Mouse (Mus musculus) layer of hippocampus, adult 9-10 months (tissue): ENCODE data around the gene Itpa.
"Not testable (repeated sequence)": the region's sequence is repeated elsewhere in the genome, so short reads cannot be mapped to it uniquely, and the experiment has no call there.

Source experiments
- DNase-seq: peaks from one replicate; pipeline ENCODE4 v3.0.0; 2022; ENCODE audit warnings: low spot score

Itpa gene

DNA sequence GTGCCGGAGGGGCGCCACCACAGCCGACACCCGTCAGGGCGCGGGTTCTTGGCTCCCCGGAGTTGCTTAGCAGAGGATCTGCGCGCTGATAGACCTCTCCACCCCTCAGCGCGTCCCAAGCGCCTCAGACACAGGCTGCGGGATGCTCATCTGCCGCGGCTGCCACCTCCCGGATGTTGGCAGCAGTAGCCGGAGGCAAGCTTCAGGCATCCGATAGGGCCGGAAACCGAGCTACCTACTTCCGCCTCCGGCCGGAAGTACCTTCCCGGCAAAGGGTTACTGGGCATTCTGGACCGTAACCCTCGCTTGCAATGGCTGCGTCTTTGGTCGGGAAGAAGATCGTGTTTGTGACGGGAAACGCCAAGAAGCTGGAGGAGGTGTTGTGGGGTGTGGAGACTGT is at the start of gene Itpa:
Itpa (plus strand) TSS at position 52 of the 400 bp plus-strand sequence.
- DNase-seq: peak; percentile 40

DNA sequence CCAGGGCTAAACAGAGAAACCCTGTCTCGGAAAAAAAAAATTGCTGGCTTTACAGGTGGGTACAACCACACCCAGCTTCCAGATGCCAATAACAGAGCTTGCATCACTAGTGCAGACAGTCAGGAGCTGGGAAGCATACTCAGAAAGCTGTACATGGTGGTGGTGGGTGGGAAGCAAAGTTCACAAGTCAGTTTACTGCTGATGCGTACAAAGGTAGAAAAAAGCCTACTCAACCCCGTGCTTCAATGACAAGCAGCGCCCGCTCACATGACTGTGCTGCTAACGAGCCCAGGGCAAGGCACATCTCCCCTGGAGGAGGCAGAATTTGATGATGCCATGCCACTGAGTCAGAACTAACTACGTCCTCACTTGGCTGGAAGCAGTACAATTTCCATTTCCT is 48.4 kb upstream of the Itpa start:
- no peak for DNase-seq

DNA sequence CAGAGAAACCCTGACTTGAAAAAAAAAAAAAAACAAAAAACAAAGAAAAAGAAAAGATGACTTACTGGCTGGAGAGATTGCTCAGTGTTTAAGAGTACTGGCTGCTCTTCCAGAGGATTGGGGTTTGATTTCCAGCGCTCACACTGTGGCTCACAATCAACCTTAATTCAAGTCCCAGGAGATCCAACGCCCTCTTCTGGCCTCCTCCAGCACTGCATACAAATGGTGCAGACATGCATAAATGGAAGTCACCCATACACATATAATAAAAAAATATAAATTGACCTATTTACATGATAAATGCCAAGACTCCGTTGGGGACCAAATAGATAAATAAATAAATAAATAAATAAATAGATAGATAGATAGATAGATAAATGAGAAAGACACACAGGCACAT is 39.0 kb upstream of the Itpa start:
- DNase-seq: no peak

DNA sequence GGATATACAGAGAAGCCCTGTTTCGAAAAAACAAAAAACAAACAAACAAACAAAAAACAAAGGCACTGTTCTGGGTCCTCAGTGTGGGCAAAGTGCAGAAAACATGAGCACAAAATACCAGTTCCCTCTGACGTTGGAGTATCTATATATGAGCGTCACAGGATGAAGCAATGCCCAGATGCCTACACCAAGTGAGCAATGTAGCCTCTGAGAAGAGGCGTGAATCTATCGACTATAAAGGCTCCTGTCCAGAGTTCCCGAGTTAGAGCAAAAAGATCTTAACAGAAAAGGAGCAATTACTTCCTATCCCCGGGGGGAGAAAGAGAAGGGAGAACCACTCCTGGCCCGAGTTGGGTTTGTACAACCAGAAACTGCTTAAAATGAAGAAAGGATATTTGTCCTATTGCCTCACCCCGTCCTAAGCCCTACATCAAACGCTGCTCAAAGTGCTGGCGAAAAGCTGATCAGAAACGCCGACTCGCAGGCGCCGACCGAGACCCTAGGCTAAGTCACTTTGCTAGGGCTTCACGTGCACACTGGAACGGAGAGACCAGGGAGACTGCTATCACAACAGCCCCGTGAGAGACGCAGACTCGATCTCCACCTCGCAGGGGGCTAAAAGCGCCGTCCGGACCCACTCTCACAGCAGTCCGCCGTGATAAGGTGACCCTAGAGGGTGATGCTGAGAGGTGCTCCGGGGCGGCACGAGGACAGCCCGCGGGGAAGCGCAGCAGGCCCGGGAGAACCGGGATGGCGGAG is 38.2 kb upstream of the Itpa start:
- DNase-seq: no peak

DNA sequence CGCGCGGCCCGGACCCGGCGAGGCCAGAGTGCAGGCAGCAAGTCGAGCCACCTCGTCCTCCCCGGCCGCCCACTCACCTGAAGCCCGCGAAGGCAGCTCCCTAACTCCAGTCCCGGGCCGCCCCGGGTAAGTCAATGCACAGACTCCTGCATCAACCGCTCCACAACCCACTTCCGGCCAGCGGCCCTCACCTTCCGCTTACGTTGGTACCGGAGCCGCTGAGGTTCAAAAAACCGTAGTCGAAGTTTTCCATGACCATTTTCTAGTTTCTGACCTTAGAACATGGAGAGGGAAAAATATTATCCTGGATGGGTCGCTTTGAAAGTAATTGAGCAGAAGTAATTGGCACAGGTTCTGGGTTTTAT is 37.6 kb upstream of the Itpa start, which contains the start of the genes Fastkd5 and Ubox5:
Fastkd5 (minus strand) TSS at position 189 of the 365 bp plus-strand sequence.
Ubox5 (minus strand) TSS at position 200 of the 365 bp plus-strand sequence.
- peak; percentile 86 for DNase-seq

DNA sequence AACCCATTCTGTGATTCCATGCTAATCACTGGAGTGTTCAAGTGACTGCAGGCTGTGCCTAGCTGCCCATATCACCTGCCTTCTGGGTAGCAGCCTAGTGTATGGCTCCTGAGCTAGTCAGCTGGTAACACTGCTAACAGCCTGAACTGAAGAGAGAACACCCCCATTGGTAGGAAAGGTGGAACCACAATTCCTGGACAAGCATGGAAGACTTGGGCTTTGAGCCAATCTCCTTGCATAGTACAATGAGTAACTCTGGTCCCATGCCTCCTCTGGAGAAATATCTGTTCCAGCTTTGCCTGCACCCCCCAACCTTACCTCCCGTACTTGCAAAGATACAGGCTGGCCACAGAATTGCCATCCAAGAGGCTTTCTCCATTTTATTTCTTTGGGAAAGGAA is 35.0 kb upstream of the Itpa start:
- DNase-seq: no peak

DNA sequence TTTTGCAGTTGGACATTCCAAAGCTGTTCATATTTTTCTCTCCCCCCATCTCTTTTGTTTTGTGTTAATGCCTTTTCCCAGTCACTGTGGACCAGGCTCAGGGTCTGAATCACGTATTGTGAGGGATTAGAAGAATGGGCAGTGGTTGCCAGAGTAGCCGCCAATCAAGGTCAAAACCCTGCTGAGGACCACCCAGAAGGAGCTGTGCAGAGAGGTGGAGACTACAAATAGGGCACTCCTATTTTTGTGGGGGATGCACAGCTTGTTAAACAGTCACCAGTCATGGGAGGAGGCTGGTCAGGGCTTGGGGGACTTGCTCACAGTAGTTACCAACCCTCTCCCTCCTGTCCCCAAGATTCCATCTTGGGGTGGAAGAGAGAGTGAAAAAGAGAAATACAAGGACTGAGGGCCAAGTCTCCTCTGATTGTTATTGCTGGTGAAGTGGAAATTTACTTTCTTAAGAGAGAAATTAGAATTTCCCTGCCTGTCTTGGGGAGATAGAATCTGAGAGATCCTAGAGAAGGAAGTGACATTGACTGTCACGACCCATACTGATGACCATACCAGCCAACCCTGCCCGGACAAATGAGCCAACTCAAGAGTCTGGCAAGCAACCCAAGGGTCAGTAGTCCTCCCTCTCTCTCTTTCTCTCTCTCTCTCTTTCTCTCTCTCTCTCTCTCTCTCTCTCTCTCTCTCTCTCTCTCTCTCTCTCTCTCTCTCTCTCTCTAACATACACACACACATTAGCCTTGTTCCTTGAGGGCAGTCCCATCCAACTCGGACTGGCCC is 34.3 kb upstream of the Itpa start:
- no peak for DNase-seq

DNA sequence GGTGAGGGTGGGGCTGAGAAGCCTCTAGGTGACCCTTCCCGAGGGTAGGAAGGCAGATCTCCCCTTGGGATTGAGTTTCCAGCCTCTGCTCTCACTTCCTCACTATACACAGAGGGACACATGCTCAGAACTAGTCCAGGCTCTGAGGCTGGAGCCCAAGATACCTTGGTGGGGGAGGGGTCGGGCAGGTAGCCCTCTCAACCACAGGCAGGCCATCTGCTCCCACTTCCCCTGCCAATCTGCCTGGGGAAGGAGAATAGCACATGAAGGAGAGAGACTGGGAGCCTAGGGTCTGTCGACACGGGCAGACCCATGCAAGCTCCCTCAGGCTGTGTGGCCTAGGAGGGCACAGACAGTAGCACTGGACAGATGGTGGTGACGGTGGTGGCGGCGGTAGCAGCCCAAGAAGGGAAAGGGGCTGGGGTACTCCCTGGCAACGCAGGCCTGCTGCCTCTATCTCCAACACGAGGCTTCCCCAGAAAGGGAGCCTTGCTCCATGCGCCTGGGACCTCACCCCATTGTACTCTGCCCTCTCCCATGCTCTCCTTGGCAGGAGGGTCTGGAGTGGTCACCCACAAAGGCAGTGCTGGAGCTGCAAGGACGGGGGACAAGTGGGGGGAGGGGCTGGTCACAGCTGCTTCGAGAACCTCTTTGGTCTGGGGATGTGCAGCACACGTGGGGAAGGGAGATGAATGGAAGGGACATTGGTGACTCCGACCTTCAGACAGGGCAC is 33.2 kb upstream of the Itpa start:
- DNase-seq: no peak

DNA sequence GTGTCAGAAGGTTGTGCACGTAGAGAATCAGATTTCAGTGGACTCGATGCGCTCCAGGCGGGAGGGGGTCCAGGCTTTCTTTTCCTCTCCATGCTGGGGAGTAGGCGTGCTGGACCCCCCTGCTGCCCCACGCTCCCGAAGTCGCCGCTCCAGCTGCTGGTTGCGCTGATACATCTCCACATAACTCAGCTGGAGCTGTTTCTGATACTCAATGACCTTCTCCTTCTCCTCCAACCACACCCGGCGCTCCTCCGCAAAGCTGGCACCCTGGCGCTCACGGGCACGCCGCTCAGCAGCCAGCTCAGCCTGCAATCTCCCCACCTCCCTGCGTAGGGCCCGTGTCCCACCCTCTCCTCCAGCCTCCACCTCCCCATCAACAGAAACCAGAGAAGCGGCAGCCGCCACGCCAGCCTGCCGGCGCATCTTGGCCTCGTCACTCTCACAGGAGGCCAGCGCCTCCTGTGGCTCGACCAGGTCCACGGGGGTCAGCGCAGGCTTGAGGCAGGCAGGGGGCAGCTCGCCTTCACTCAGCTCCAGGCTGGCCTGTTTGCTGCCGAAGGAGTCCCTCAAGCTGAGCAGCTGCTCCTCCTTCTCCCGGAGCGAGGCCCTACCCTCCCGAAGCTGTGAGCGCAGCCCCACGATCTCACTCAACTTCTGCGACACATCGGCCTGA is 32.5 kb upstream of the Itpa start:
- DNase-seq: no peak

DNA sequence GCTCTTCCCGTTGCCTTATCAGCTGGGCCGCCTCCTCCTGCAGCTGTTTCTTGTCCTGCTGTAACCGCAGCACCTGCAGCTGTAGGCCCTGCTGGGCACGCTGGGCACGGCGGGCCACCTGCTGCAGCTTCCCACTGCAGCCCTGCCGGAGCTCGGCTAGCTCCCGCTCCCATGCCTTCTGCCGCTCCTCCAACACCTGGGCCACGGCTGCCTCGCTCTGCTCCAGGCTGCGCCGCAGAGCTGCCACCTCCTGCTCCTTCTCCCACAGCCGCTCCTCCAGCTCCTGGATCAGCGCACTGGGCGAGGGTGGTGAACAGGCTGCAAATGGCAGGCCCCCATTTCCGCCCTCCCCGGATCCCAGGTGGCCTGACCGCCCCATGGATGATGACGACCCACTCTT is 31.6 kb upstream of the Itpa start:
- DNase-seq: no peak

DNA sequence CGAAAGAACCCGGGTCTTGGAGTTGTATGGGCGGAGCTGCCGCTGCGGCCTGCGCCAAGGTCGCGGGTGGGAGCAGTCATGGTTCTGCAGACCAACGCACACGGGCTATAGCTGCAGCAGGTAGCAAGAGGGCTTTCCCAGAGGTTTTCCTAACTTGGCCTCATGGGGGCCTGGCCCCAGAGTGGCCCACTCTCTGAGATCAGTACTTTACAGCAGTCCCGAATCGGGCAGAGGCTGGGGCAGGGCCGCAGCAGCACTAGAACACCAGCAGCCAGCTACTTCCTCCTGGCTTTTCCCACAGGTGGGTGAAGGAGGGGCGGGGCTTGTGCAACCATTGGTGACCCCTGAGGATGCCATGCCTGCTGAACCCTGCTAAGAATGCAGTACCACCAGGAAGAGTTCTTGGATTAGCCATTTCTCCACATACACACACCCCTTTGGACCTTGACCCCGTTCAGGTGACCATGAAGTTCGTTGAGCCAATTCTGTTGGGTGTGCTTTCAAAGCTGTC is 29.3 kb upstream of the Itpa start:
- no peak for DNase-seq

DNA sequence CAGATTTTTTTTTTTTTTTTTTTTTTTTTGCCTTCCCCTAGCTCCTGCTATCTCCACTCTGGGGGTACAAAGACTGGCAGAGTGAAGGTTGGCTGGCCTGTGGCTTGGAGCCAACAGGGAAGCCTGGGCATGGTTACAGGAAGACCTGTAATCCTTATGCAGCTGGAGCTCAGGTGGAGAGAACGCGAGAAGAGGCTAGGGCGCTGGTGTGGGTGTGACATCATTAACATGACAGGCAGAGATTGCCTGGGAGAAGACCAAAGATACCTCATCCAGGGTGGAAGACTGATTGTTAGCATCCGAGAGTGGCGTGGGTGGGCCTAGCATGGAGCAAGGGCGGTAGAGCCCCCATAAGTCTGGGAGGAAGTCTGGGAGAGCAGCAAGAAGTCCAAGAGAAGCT is 28.1 kb upstream of the Itpa start:
- DNase-seq: no peak

DNA sequence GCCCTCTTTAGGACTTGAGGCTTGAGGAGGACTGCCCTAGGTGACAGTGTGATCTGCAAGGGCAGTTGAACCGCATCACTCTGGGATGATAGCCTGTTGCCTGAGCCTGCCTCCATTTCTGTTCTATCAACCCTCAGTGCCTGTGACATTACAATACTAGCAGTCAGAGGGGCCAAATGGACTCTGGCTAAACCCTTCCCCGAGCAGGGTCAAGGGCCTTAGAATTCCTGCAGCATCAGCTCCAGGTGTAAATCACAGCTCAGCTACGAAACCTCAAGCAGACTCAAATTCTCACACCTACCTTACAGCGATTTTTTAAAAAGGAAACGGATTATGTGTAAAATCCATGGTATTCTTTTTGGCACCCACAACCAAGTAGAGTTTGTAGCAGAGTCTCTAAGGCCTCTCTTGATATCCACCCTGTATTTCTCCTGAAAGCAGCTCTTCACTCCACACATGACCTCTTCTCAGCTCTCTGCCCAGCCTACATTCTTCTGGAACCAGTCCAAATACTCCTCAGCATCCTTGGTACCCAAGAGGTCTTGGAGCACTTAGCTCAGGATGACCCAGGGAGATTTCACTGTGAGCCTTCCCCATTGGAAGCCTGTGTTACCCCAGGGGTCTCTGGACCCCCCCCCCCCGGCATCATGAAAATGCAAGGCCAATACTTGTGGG is 25.9 kb upstream of the Itpa start:
- no peak for DNase-seq

DNA sequence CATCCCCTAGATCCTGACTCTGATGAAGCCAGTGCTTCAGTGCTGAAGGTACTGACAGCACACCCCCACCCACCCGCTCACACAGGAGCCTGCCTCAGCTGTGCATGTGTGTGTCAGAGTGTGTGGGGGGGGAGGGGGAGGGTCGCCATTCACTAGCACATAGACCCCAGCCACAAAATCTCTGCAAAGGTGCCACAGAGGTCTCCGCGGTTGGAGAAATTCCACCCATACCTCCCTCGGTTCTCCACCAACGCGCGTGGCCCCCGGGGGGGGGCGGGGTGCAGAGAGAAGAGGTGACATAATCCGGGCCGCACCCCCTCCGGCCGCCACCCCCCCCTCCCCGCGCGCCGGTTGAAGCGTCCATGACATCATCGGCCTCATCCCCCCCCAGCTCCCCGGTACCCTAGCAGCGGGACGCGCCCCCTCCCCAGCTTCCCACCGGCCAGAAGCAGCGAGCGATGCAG is 25.2 kb upstream of the Itpa start:
- no peak for DNase-seq

DNA sequence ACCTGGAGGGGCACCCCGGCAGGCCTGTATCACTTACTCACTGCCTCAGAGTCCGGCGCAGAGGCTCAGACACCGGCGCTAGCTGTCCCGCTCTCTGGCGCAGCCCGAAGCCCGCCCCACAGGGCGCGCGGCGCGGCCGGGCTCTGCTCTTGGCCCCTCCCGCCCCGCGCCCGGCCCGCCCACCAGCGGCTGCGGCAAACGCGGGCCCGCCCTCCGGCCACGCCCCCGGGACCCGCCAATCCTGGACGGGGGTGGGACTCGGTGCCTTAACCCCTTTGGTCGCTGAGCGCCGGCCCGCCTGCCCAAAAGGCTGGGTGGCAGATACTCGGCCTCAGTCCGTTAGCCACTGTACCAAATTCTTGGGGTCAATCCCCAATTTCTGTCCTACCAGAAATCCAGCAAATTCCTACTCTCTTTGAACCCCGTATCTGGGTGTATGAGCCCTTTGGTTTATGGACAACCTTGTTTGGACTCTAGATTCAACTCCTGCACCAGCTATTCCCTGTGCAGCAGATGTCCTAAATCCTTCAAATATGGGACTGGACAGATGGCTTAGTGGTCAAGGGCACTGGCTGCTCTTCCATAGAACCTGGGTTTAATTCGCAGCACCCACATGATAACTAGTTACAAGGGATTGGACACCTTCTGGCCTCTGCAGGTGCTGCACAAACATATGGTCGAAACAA is 24.6 kb upstream of the Itpa start, which contains the start of gene Lzts3:
Lzts3 (minus strand) TSS at position 120 of the 686 bp plus-strand sequence.
- DNase-seq: peak; percentile 64

DNA sequence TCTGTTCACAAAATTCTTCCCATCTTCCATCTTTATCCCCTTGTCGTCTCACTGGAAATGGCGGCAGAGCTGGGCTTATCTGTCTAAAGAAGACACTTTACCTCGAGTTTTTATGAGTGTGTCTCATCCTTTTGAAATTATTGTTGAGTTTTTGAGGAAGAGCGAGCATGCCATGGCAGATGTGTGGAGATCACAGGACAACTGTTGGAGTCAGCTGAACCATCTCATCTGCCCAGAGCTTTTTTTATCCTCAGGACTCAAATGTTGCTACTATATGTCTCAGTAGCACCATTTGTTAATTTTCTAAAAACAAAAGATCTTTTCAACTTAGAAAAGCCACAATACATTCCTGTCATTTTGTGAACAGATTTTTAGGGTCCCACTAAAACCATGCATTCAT is 22.2 kb upstream of the Itpa start:
- DNase-seq: no peak

DNA sequence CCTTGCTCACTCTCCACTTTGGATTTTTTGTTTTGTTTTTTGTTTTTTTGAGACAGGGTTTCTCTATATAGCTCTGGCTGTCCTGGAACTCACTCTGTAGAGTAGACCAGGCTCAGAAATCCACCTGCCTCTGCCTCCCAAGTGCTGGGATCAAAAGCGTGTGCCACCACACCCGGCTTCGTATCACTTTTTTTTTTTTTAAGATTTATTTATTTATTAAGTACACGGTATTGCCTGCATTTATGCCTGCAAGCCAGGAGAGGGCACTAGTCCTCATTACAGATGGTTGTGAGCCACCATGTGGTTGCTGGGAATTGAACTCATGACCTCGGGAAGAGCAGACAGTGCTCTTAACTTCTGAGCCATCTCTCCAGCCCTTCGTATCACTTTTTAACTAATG is 18.4 kb upstream of the Itpa start:
- not testable (repeated sequence) for DNase-seq

DNA sequence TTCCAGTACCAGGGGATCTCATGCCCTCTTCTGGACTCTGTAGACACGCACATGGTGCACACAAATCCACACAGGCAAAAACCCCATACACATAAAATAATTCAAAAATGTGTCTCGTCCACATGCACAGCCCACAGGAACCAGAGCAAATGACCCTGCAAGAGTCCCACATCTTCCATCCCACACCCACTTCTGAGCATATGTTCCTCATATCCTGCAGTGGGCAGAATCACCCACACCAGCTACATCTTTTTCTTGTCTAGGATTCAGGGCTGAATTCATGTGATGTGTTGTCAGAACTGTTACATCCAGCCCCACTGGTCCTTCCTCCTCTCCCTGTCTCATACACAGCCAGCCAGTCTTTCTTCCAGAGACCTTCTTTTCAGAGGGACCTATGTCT is 14.1 kb upstream of the Itpa start:
- DNase-seq: no peak

DNA sequence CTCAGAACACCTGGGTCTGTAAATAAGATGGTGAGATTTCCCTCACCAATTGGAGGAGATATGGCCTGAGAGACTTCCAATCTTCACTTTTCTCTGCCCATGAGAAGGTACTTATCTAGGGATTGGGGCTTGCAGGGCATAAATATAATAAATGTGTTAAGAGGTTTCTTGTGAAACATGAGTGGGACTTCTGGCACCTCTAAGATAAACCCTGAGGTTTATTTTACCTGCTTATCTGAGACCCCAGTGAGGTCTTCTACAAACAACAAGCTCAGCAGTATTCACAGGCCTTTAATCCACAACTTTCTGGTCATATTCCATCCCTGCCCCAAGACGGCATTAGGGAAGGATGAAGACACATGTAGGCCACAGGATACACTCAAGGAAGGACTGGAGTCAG is 13.7 kb upstream of the Itpa start:
- no peak for DNase-seq

DNA sequence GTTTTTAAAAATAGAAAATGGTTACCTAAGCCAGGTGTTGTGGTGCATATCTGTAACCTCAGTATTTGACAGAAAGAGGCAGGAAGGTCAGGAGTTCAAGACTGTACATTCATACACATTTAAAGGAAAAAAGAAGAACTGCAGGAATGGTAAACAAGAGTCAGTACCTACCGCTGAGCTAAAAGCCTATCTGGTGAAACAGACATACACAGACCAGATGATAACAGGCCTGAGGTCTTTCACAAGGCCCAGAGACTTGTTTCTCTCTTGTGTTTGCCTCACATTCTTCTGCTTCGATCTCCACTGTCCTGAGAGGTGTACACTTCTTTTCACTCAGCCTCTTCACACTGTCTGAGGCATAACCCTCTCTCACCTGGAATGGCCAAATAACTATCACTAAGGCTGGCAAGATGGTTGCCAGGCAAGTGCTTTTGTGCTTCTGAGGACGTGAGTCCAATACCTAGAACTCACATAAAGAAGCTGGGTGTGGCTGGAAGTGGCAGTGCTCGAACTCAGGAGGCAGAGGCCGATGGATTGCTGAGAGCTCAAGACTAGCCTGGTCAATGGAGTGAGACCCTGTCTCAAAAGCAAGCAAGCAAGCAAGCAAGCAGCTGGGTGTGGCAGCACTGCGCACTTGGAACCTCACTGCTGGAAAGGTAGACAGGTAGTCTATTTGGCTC is 11.6 kb upstream of the Itpa start:
- no peak for DNase-seq
